Mouse (Mus musculus): ENCODE measurements around the gene Med12l.

DNA sequence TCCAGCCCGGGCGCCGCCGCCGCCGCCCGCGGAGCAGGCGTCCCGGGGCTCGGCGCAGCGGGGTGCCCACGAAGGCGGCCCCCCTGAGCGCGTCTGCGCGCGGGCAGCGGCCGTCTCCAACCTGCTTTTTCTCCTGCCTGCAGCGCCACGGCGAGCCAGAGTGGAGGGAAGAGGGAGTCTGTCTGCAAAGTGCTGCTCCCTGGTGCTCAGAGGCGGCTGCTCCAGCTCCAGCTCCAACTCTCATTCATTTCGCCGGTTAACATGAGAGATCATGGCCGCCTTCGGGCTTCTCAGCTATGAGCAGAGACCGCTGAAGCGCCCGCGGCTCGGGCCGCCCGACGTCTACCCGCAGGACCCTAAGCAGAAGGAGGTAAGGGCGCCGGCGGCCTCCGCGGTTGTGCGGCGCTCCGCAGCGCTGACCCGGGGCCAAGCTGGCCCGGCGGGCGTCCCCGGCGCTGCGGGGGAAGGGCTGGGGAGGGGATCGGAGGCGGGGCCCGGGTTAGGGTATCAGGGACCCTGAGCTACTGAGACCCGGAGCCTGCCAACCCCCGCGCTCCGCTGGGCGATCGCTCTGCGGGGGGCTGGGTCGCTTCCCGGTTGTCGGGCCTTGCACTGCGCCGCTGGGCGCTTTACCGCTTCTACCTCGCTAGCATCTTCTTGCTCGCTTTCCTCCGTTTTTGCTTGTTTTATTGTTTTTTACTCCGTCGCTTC lies 1.3 kb downstream of the Med12l start:
- TF ChIP-seq GATA1 (IDR thresholded peaks at IDR 0.05; ENCODE audit: low read length) (no peak), TAL1 (IDR thresholded peaks at IDR 0.05; ENCODE audit: low read length) (no peak)

All from erythroblast, embryonic 14.5 days (primary cell).